Mouse (Mus musculus): ENCODE data around the gene Kmt2c. TPM values are rescaled to one million over a fixed set of nuclear protein-coding genes. Genes with fewer than 3 reads are reported as not detected.
A peak's percentile ranks its signal among the peaks of the same experiment; 100 is the strongest.

Gene Kmt2c
- polyA plus RNA-seq, 1 experiment from 2014 or later = 13.6 TPM

GRCm38 (mm10) chr5:25532256-25533147, 33.9 kb upstream of the Kmt2c start:
- peaks cover 7% of the 10 kb centered on the region; the same call in 1 of the 2 replicates for H3K4me1 ChIP-seq
- H3K9me3 ChIP-seq (replicated peaks) = no peaks in the 10 kb centered on the region
- no peak overlapping the region for H3K4me2 ChIP-seq (replicated peaks)
- no peak overlapping the region for H3K4me3 ChIP-seq (replicated peaks)
- H3K27me3 ChIP-seq = no peaks in the 10 kb centered on the region
- H3K27ac ChIP-seq (replicated peaks) = no peak overlapping the region
- 42% methylated on average over 15 of the region's 18 CpGs for WGBS
- no peak for ATAC-seq (ENCODE audit: insufficient number of reproducible peaks, low FRiP score, low TSS enrichment, low read depth)
- no peak overlapping the region for H3K9ac ChIP-seq
- no peaks in the 10 kb centered on the region for H3K36me3 ChIP-seq

GRCm38 (mm10) chr5:25530629-25531028, 32.0 kb upstream of the Kmt2c start:
- no peak for ATAC-seq (ENCODE audit: insufficient number of reproducible peaks, low FRiP score, low TSS enrichment, low read depth)
- 17% methylated on average over 2 of the region's 2 CpGs for WGBS

GRCm38 (mm10) chr5:25529529-25530421, 31.2 kb upstream of the Kmt2c start:
- Histone ChIP-seq H3K9me3 (replicated peaks) (no peaks in the 10 kb centered on the region), H3K27ac (replicated peaks) (peak overlapping the region; percentile 94), H3K9ac (peak overlapping the region; percentile 63), H3K36me3 (no peaks in the 10 kb centered on the region), H3K4me3 (replicated peaks) (peak overlapping the region; percentile 88), H3K4me1 (peaks cover 16% of the 10 kb centered on the region; the same call in 1 of the 2 replicates), H3K4me2 (replicated peaks) (peak overlapping the region; percentile 65), H3K27me3 (no peaks in the 10 kb centered on the region)
- peak; percentile 100 for ATAC-seq (ENCODE audit: insufficient number of reproducible peaks, low FRiP score, low TSS enrichment, low read depth)
- WGBS = under 1% methylated on average over 80 of the region's 87 CpGs

More at GRCm38 (mm10) chr5:25530629-25531028, 32.0 kb upstream of the Kmt2c start:
- Histone ChIP-seq H3K9ac (no peak overlapping the region), H3K27ac (replicated peaks) (no peak overlapping the region), H3K9me3 (replicated peaks) (no peaks in the 10 kb centered on the region), H3K36me3 (no peaks in the 10 kb centered on the region), H3K4me1 (peaks cover 16% of the 10 kb centered on the region; the same call in 1 of the 2 replicates), H3K4me2 (replicated peaks) (peak overlapping the region; percentile 65), H3K27me3 (no peaks in the 10 kb centered on the region), H3K4me3 (replicated peaks) (peak overlapping the region; percentile 88)

- Histone ChIP-seq H3K4me3 (replicated peaks) (peak overlapping the region; percentile 88), H3K4me1 (peaks cover 16% of the 10 kb centered on the region; the same call in 1 of the 2 replicates), H3K9me3 (replicated peaks) (no peaks in the 10 kb centered on the region), H3K4me2 (replicated peaks) (peak overlapping the region; percentile 65), H3K36me3 (no peaks in the 10 kb centered on the region), H3K27me3 (no peaks in the 10 kb centered on the region), H3K9ac (peak overlapping the region; percentile 39), H3K27ac (replicated peaks) (peak overlapping the region; percentile 78; the same call in 1 of the 2 replicates)
- peak; percentile 31; the same call in 1 of the 2 replicates for ATAC-seq (ENCODE audit: insufficient number of reproducible peaks, low FRiP score, low TSS enrichment, low read depth)
- WGBS = 11% methylated on average over 22 of the region's 22 CpGs
Measured at GRCm38 (mm10) chr5:25528851-25529528, 30.4 kb upstream of the Kmt2c start.

GRCm38 (mm10) chr5:25527971-25528370, 29.4 kb upstream of the Kmt2c start:
- no peak overlapping the region for H3K4me2 ChIP-seq (replicated peaks)
- no peak overlapping the region for H3K27ac ChIP-seq (replicated peaks)
- no peak for ATAC-seq (ENCODE audit: insufficient number of reproducible peaks, low FRiP score, low TSS enrichment, low read depth)
- no peak overlapping the region for H3K9ac ChIP-seq
- H3K27me3 ChIP-seq = no peaks in the 10 kb centered on the region
- 61% methylated on average over 1 of the region's 1 CpGs for WGBS
- no peaks in the 10 kb centered on the region for H3K36me3 ChIP-seq
- H3K9me3 ChIP-seq (replicated peaks) = no peaks in the 10 kb centered on the region
- H3K4me1 ChIP-seq = peaks cover 16% of the 10 kb centered on the region; the same call in 1 of the 2 replicates
- no peak overlapping the region for H3K4me3 ChIP-seq (replicated peaks)

GRCm38 (mm10) chr5:25526926-25527325, 28.3 kb upstream of the Kmt2c start:
- WGBS = 36% methylated on average over 4 of the region's 4 CpGs
- Histone ChIP-seq H3K9me3 (replicated peaks) (no peaks in the 10 kb centered on the region), H3K4me1 (peaks cover 16% of the 10 kb centered on the region; the same call in 1 of the 2 replicates), H3K27me3 (no peaks in the 10 kb centered on the region), H3K4me3 (replicated peaks) (no peak overlapping the region), H3K36me3 (no peaks in the 10 kb centered on the region), H3K27ac (replicated peaks) (no peak overlapping the region), H3K9ac (no peak overlapping the region), H3K4me2 (replicated peaks) (no peak overlapping the region)
- no peak for ATAC-seq (ENCODE audit: insufficient number of reproducible peaks, low FRiP score, low TSS enrichment, low read depth)

GRCm38 (mm10) chr5:25526116-25526515, 27.5 kb upstream of the Kmt2c start:
- WGBS = 32% methylated on average over 5 of the region's 5 CpGs
- no peak overlapping the region for H3K4me2 ChIP-seq (replicated peaks)
- H3K9me3 ChIP-seq (replicated peaks) = no peaks in the 10 kb centered on the region
- no peak overlapping the region for H3K4me3 ChIP-seq (replicated peaks)
- H3K27ac ChIP-seq (replicated peaks) = no peak overlapping the region
- H3K9ac ChIP-seq = no peak overlapping the region
- no peaks in the 10 kb centered on the region for H3K27me3 ChIP-seq
- H3K36me3 ChIP-seq = no peaks in the 10 kb centered on the region
- ATAC-seq (ENCODE audit: insufficient number of reproducible peaks, low FRiP score, low TSS enrichment, low read depth) = no peak
- peaks cover 16% of the 10 kb centered on the region; the same call in 1 of the 2 replicates for H3K4me1 ChIP-seq

GRCm38 (mm10) chr5:25521461-25521860, 22.9 kb upstream of the Kmt2c start:
- Histone ChIP-seq H3K9ac (no peak overlapping the region), H3K9me3 (replicated peaks) (no peaks in the 10 kb centered on the region), H3K27ac (replicated peaks) (no peak overlapping the region), H3K4me2 (replicated peaks) (no peak overlapping the region), H3K4me1 (peaks cover 3% of the 10 kb centered on the region; the same call in 1 of the 2 replicates), H3K36me3 (no peaks in the 10 kb centered on the region), H3K4me3 (replicated peaks) (no peak overlapping the region), H3K27me3 (no peaks in the 10 kb centered on the region)
- no peak for ATAC-seq (ENCODE audit: insufficient number of reproducible peaks, low FRiP score, low TSS enrichment, low read depth)
- WGBS = 75% methylated on average over 5 of the region's 5 CpGs

- Histone ChIP-seq H3K9ac (no peak overlapping the region), H3K9me3 (replicated peaks) (no peaks in the 10 kb centered on the region), H3K4me3 (replicated peaks) (no peak overlapping the region), H3K4me2 (replicated peaks) (no peak overlapping the region), H3K4me1 (no peaks in the 10 kb centered on the region), H3K27ac (replicated peaks) (no peak overlapping the region), H3K27me3 (no peaks in the 10 kb centered on the region), H3K36me3 (no peaks in the 10 kb centered on the region)
- WGBS = 73% methylated on average over 3 of the region's 3 CpGs
- ATAC-seq (ENCODE audit: insufficient number of reproducible peaks, low FRiP score, low TSS enrichment, low read depth) = no peak
Measured at GRCm38 (mm10) chr5:25519820-25520219, 21.2 kb upstream of the Kmt2c start.

- Histone ChIP-seq H3K36me3 (no peaks in the 10 kb centered on the region), H3K4me2 (replicated peaks) (no peak overlapping the region), H3K27ac (replicated peaks) (no peak overlapping the region), H3K4me1 (no peaks in the 10 kb centered on the region), H3K27me3 (no peaks in the 10 kb centered on the region), H3K4me3 (replicated peaks) (no peak overlapping the region), H3K9me3 (replicated peaks) (no peaks in the 10 kb centered on the region), H3K9ac (no peak overlapping the region)
- ATAC-seq (ENCODE audit: insufficient number of reproducible peaks, low FRiP score, low TSS enrichment, low read depth) = no peak
- 75% methylated on average over 5 of the region's 5 CpGs for WGBS
Measured at GRCm38 (mm10) chr5:25517550-25517949, 19.0 kb upstream of the Kmt2c start.
